ENCODE assay signal across 7 mouse cellular contexts in genomic region chr5:31192045-31192938, GRCm38 (mm10). TPM values are rescaled to one million over a fixed set of nuclear protein-coding genes. Genes with fewer than 3 reads are reported as not detected.
DNase-seq lines count a peak whose midpoint lies in the region; ATAC-seq and TF ChIP-seq lines count a peak whose summit lies in the region.

No protein-coding gene starts in this region.

- ATAC-seq in common myeloid progenitor, adult 5-6 weeks (replicated peaks; ENCODE audit: low read depth, poor library complexity, severe bottlenecking): peak; percentile 31; the same call in 1 of the 2 replicates
- peak; percentile 56 for ATAC-seq in liver, embryonic 14.5 days (ENCODE audit: insufficient read depth)
- peak; percentile 79 for ATAC-seq in stomach, postnatal 0 days (ENCODE audit: low FRiP score, low TSS enrichment)

- DNase-seq in left cerebral cortex, postnatal 10 days (ENCODE audit: extremely low spot score in 1 of 2, low spot score in 2 of 2): peak; percentile 60 to 90
- DNase-seq in left cerebral cortex, adult 11 months (ENCODE audit: low spot score): no peak
- peak; percentile 82 for DNase-seq in heart, postnatal 4 days
- peak in 1 of 3 experiments; percentile 40 for DNase-seq in liver, embryonic 14.5 days (ENCODE audit: low read depth in 3 of 3, low spot score in 3 of 3)
- peak; percentile 93 for DNase-seq in stomach, postnatal 0 days (ENCODE audit: low spot score)
- no peak for DNase-seq in layer of hippocampus, postnatal 25 days (ENCODE audit: extremely low spot score in 1 of 2, low spot score in 1 of 2)

- TF ChIP-seq CTCF in liver, embryonic 14.5 days (IDR thresholded peaks at IDR 0.05; ENCODE audit: low read depth): no peak
- TF ChIP-seq CTCF in stomach, postnatal 0 days (IDR thresholded peaks at IDR 0.05; ENCODE audit: low read depth): no peak

- H3K4me2 ChIP-seq in liver, embryonic 14.5 days (ENCODE audit: low read depth): peak overlapping the region; percentile 93
- H3K4me2 ChIP-seq in stomach, postnatal 0 days (replicated peaks; ENCODE audit: low read depth): peak overlapping the region; percentile 80

- peak overlapping the region; percentile 75 to 79 for H3K4me3 ChIP-seq in liver, embryonic 14.5 days (ENCODE audit: insufficient read depth in 1 of 2, low read depth in 2 of 2, low read length in 2 of 2)
- H3K4me3 ChIP-seq in stomach, postnatal 0 days (ENCODE audit: low read depth, low read length): peak overlapping the region; percentile 87

- H3K27ac ChIP-seq in liver, embryonic 14.5 days: peak overlapping the region; percentile 83
- H3K27ac ChIP-seq in stomach, postnatal 0 days (replicated peaks): peak overlapping the region; percentile 88

- H3K9ac ChIP-seq in liver, embryonic 14.5 days (replicated peaks): peak overlapping the region; percentile 94
- H3K9ac ChIP-seq in stomach, postnatal 0 days (ENCODE audit: low read length): peak overlapping the region; percentile 82

- H3K4me1 ChIP-seq in liver, embryonic 14.5 days (replicated peaks; ENCODE audit: control insufficient read depth in 2 of 2, insufficient read depth in 2 of 2, low read length in 1 of 2): peaks cover 5 to 11% of the 10 kb centered on the region in 2 experiments
- H3K4me1 ChIP-seq in stomach, postnatal 0 days (replicated peaks; ENCODE audit: control insufficient read depth, insufficient read depth): 0 out of 2 replicates have a peak, but pooled peaks cover 3% of the 10 kb centered on the region

- no peak for TF ChIP-seq EP300 in liver, embryonic 14.5 days (IDR thresholded peaks at IDR 0.05; ENCODE audit: low read depth)
- no peak for TF ChIP-seq EP300 in stomach, postnatal 0 days (optimal IDR thresholded peaks at IDR 0.05)

- H3K36me3 ChIP-seq in liver, embryonic 14.5 days (replicated peaks; ENCODE audit: control insufficient read depth, insufficient read depth, low read depth): peaks cover 52% of the 10 kb centered on the region
- peaks cover 36% of the 10 kb centered on the region for H3K36me3 ChIP-seq in stomach, postnatal 0 days (ENCODE audit: control insufficient read depth, insufficient read depth, low read length)

- WGBS in liver, embryonic 14.5 days (ENCODE audit: insufficient replicate concordance): 9% methylated on average over 42 of the region's 42 CpGs
- WGBS in stomach, postnatal 0 days: 10% methylated on average over 42 of the region's 42 CpGs

- no peaks in the 10 kb centered on the region for H3K27me3 ChIP-seq in liver, embryonic 14.5 days (ENCODE audit: control insufficient read depth, insufficient read depth, low read length)
- no peaks in the 10 kb centered on the region for H3K27me3 ChIP-seq in stomach, postnatal 0 days (ENCODE audit: control insufficient read depth, insufficient read depth, low read length)

- intact Hi-C loops in left cerebral cortex, postnatal 10 days (cut with DNase I): no loop called here

- H3K9me3 ChIP-seq in liver, embryonic 14.5 days (ENCODE audit: control insufficient read depth, low read length): no peaks in the 10 kb centered on the region
- no peaks in the 10 kb centered on the region for H3K9me3 ChIP-seq in stomach, postnatal 0 days (ENCODE audit: control insufficient read depth, low read length)

RNA-seq across cellular contexts. Expression of gene Snx17, which starts 0.7 kb away (rescaled TPM):
- total RNA-seq in left cerebral cortex, postnatal 10 days (2021): 10 to 100 TPM; 73.4 to 74.6 TPM
- 38.3 and 46.8 TPM in 2 replicates for total RNA-seq in common myeloid progenitor, adult 5-6 weeks (2017)
- total RNA-seq in heart, postnatal 4 days (2021): 10 to 100 TPM; 88.3 to 88.7 TPM
- polyA plus RNA-seq in liver, embryonic 14.5 days (2012; rRNA removed): 20.7 and 23.7 TPM in 2 replicates
- 36.4 and 37.6 TPM in 2 replicates for polyA plus RNA-seq in liver, embryonic 14.5 days (2014; fragmentation: Nextera tagmentation; extraction: Ambion mirVana)
- polyA plus RNA-seq in stomach, postnatal 0 days (2015; fragmentation: Nextera tagmentation; extraction: Ambion mirVana): 80.3 and 83.2 TPM in 2 replicates
- total RNA-seq in layer of hippocampus, postnatal 25 days (2021): 10 to 100 TPM; 76.8 to 83.9 TPM

RNA-seq across cellular contexts. Expression of gene Eif2b4, which starts 0.9 kb away (rescaled TPM):
- 10 to 100 TPM; 48.2 to 49.7 TPM for total RNA-seq in left cerebral cortex, postnatal 10 days (2021)
- total RNA-seq in common myeloid progenitor, adult 5-6 weeks (2017): 32.4 and 39.6 TPM in 2 replicates
- 10 to 100 TPM; 38.6 to 39.4 TPM for total RNA-seq in heart, postnatal 4 days (2021)
- 20.9 and 29.9 TPM in 2 replicates for polyA plus RNA-seq in liver, embryonic 14.5 days (2012; rRNA removed)
- polyA plus RNA-seq in liver, embryonic 14.5 days (2014; fragmentation: Nextera tagmentation; extraction: Ambion mirVana): 43.6 and 46.1 TPM in 2 replicates
- 44.2 and 47.7 TPM in 2 replicates for polyA plus RNA-seq in stomach, postnatal 0 days (2015; fragmentation: Nextera tagmentation; extraction: Ambion mirVana)
- total RNA-seq in layer of hippocampus, postnatal 25 days (2021): 10 to 100 TPM; 46.8 to 56.7 TPM

RNA-seq across cellular contexts. Expression of gene Zfp513, which starts 9.8 kb away (rescaled TPM):
- 10 to 100 TPM; 25.0 to 26.5 TPM for total RNA-seq in left cerebral cortex, postnatal 10 days (2021)
- total RNA-seq in common myeloid progenitor, adult 5-6 weeks (2017): 5.8 and 6.5 TPM in 2 replicates
- total RNA-seq in heart, postnatal 4 days (2021): 10 to 100 TPM; 13.7 to 14.4 TPM
- 8.5 and 8.8 TPM in 2 replicates for polyA plus RNA-seq in liver, embryonic 14.5 days (2012; rRNA removed)
- 0.80 and 1.2 TPM in 2 replicates for polyA plus RNA-seq in liver, embryonic 14.5 days (2014; fragmentation: Nextera tagmentation; extraction: Ambion mirVana)
- 4.8 and 5.3 TPM in 2 replicates for polyA plus RNA-seq in stomach, postnatal 0 days (2015; fragmentation: Nextera tagmentation; extraction: Ambion mirVana)
- total RNA-seq in layer of hippocampus, postnatal 25 days (2021): 10 to 100 TPM; 25.7 to 31.5 TPM

RNA-seq across cellular contexts. Expression of gene Gtf3c2, which starts 12.3 kb away (rescaled TPM):
- total RNA-seq in left cerebral cortex, postnatal 10 days (2021): 10 to 100 TPM; 59.8 to 60.6 TPM
- total RNA-seq in common myeloid progenitor, adult 5-6 weeks (2017): 55.5 and 83.8 TPM in 2 replicates
- 10 to 100 TPM; 47.3 to 55.7 TPM for total RNA-seq in heart, postnatal 4 days (2021)
- polyA plus RNA-seq in liver, embryonic 14.5 days (2012; rRNA removed): 31.2 and 31.3 TPM in 2 replicates
- polyA plus RNA-seq in liver, embryonic 14.5 days (2014; fragmentation: Nextera tagmentation; extraction: Ambion mirVana): 22.8 and 25.3 TPM in 2 replicates
- 19.9 and 25.1 TPM in 2 replicates for polyA plus RNA-seq in stomach, postnatal 0 days (2015; fragmentation: Nextera tagmentation; extraction: Ambion mirVana)
- 10 to 100 TPM; 50.8 to 77.4 TPM for total RNA-seq in layer of hippocampus, postnatal 25 days (2021)

RNA-seq across cellular contexts. Expression of gene Gm29609, which starts 12.6 kb away (rescaled TPM):
- total RNA-seq in left cerebral cortex, postnatal 10 days (2021): 1 to 10 TPM; 1.6 to 3.9 TPM
- 2.5 TPM in 1 of 2 replicates, not detected in the other for total RNA-seq in common myeloid progenitor, adult 5-6 weeks (2017)
- total RNA-seq in heart, postnatal 4 days (2021): 1 to 10 TPM in 1 of 2 experiments, under 1 TPM in 1; 0.86 to 1.1 TPM
- 0.90 and 0.92 TPM in 2 replicates for polyA plus RNA-seq in liver, embryonic 14.5 days (2012; rRNA removed)
- polyA plus RNA-seq in liver, embryonic 14.5 days (2014; fragmentation: Nextera tagmentation; extraction: Ambion mirVana): 0.66 and 0.77 TPM in 2 replicates
- 0.31 and 0.57 TPM in 2 replicates for polyA plus RNA-seq in stomach, postnatal 0 days (2015; fragmentation: Nextera tagmentation; extraction: Ambion mirVana)
- total RNA-seq in layer of hippocampus, postnatal 25 days (2021): 1 to 10 TPM; 1.6 to 2.8 TPM

Comparison
In these comparisons a context has a peak if more than half of its experiments do, and no peak if none do; other contexts are left out.
1. DNase-seq: peak in left cerebral cortex, postnatal 10 days (2 of 2), heart, postnatal 4 days (single experiment) and stomach, postnatal 0 days (single experiment); none in left cerebral cortex, adult 11 months (single experiment) and layer of hippocampus, postnatal 25 days (0 of 2).
2. Peak in every context shown above with its lines, with median percentiles within 50 percentile points of each other: ATAC-seq.